Mouse (Mus musculus): ENCODE measurements around the gene Hoxb5. TPM values are rescaled to one million over a fixed set of nuclear protein-coding genes. Genes with fewer than 3 reads are reported as not detected.

Hoxb5 gene
- polyA plus RNA-seq, 1 experiment = not detected

DNA sequence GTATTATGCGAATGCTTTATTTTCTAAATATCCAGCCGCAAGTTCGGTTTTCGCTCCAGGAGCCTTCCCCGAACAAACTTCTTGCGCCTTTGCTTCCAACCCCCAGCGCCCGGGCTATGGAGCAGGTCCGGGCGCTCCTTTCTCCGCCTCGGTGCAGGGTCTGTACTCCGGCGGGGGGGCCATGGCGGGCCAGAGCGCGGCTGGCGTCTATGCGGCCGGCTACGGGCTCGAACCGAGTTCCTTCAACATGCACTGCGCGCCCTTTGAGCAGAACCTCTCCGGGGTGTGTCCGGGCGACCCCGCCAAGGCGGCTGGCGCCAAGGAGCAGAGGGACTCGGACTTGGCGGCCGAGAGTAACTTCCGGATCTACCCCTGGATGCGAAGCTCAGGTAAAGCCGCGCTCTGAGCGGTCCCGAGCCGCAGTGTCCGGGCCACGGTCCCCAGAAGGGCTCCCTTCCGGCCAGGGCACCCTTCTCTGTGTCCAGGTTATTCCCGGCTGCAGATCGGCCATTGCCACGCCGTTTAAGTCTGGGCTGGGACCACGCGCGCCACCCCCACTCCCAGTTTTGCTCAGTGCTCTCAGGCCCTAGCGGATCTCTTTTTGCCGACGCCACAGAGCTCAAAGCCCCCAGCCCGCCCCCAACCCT, 16.3 kb upstream of the Hoxb5 start:
- peaks cover 5% of the 10 kb centered on the region; the same call in 1 of the 2 replicates for H3K4me1 ChIP-seq (ENCODE audit: control insufficient read depth, insufficient read depth, low read length)
- peak overlapping the region; percentile 52 for H3K4me3 ChIP-seq (ENCODE audit: insufficient read depth, low read length)
- TF ChIP-seq CTCF (IDR thresholded peaks at IDR 0.05; ENCODE audit: low read depth, low read length) (no peak), POLR2A (IDR thresholded peaks at IDR 0.05; ENCODE audit: borderline replicate concordance, low read depth, low read length) (no peak)
- H3K27ac ChIP-seq (ENCODE audit: insufficient read depth, low read depth, low read length) = no peak overlapping the region

GRCm38 (mm10) chr11:96287411-96287810, 15.7 kb upstream of the Hoxb5 start:
- no peak overlapping the region for H3K27ac ChIP-seq (ENCODE audit: insufficient read depth, low read depth, low read length)
- peaks cover 5% of the 10 kb centered on the region; the same call in 1 of the 2 replicates for H3K4me1 ChIP-seq (ENCODE audit: control insufficient read depth, insufficient read depth, low read length)
- no peak for TF ChIP-seq POLR2A (IDR thresholded peaks at IDR 0.05; ENCODE audit: borderline replicate concordance, low read depth, low read length)
- TF ChIP-seq CTCF (IDR thresholded peaks at IDR 0.05; ENCODE audit: low read depth, low read length) = no peak
- no peak overlapping the region for H3K4me3 ChIP-seq (ENCODE audit: insufficient read depth, low read length)

DNA sequence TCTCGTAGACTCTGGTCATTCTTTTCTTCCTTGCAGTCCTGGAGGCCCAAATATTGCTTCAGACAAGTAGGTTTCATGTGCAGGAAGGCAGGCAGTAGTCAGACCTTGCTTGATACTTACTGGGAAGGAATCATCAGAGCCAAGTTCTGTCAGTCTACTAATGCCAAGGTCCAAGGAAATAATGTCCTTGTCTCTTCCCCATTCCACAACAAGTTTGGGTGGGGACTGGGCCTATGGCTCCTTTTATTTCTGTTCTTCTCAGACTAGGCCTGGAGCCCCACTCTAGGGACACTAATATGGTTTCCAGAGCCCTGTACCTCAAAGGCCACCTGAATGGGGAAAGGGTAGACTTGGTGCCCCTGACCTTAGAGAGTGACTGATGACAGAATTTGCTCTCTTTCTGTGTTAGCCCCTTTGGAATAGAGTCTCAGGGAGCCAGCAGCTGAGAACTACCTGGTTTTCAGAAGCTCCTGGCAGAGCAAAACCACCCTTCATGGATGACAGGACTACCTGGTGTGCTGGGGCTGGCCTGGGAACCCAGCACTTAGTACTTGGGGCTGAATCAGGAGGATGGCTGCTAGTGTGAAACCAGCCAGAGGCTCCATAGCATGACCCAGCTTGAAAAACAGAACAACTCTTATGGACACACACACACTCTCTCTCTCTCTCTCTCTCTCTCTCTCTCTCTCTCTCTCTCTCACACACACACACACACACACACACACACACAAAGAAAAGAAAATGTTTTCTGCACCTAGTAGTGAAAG, 14.5 kb upstream of the Hoxb5 start:
- Histone ChIP-seq H3K27ac (ENCODE audit: insufficient read depth, low read depth, low read length) (no peak overlapping the region), H3K4me1 (ENCODE audit: control insufficient read depth, insufficient read depth, low read length) (peaks cover 5% of the 10 kb centered on the region; the same call in 1 of the 2 replicates), H3K4me3 (ENCODE audit: insufficient read depth, low read length) (no peak overlapping the region)
- no peak for TF ChIP-seq CTCF (IDR thresholded peaks at IDR 0.05; ENCODE audit: low read depth, low read length)
- TF ChIP-seq POLR2A (IDR thresholded peaks at IDR 0.05; ENCODE audit: borderline replicate concordance, low read depth, low read length) = no peak

GRCm38 (mm10) chr11:96289293-96289692, 13.8 kb upstream of the Hoxb5 start:
- H3K4me3 ChIP-seq (ENCODE audit: insufficient read depth, low read length) = no peak overlapping the region
- H3K27ac ChIP-seq (ENCODE audit: insufficient read depth, low read depth, low read length) = no peak overlapping the region
- TF ChIP-seq POLR2A (IDR thresholded peaks at IDR 0.05; ENCODE audit: borderline replicate concordance, low read depth, low read length) (no peak), CTCF (IDR thresholded peaks at IDR 0.05; ENCODE audit: low read depth, low read length) (no peak)
- H3K4me1 ChIP-seq (ENCODE audit: control insufficient read depth, insufficient read depth, low read length) = peaks cover 5% of the 10 kb centered on the region; the same call in 1 of the 2 replicates

DNA sequence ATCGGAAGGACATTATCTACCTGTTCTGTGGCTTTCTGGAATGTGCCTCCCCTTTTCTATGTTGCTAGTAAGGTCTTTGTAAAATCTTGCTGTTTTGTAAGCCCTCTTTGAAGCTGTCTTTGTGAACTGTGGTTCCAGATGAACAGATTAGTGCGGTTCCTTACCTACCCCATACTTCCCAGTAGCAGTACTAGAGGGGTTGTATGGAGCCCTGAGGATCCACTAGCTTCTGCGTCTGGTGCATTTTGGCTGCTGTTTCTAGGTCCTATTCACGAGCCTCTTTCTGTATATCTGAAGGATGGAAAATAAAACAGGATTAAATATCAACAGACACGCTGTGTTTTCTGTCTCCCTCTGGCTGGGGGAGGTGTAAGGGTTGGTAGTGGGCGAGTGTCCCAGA, 13.3 kb upstream of the Hoxb5 start:
- H3K27ac ChIP-seq (ENCODE audit: insufficient read depth, low read depth, low read length) = no peak overlapping the region
- H3K4me1 ChIP-seq (ENCODE audit: control insufficient read depth, insufficient read depth, low read length) = peaks cover 2% of the 10 kb centered on the region; the same call in 1 of the 2 replicates
- TF ChIP-seq POLR2A (IDR thresholded peaks at IDR 0.05; ENCODE audit: borderline replicate concordance, low read depth, low read length) (no peak), CTCF (IDR thresholded peaks at IDR 0.05; ENCODE audit: low read depth, low read length) (no peak)
- H3K4me3 ChIP-seq (ENCODE audit: insufficient read depth, low read length) = no peak overlapping the region

DNA sequence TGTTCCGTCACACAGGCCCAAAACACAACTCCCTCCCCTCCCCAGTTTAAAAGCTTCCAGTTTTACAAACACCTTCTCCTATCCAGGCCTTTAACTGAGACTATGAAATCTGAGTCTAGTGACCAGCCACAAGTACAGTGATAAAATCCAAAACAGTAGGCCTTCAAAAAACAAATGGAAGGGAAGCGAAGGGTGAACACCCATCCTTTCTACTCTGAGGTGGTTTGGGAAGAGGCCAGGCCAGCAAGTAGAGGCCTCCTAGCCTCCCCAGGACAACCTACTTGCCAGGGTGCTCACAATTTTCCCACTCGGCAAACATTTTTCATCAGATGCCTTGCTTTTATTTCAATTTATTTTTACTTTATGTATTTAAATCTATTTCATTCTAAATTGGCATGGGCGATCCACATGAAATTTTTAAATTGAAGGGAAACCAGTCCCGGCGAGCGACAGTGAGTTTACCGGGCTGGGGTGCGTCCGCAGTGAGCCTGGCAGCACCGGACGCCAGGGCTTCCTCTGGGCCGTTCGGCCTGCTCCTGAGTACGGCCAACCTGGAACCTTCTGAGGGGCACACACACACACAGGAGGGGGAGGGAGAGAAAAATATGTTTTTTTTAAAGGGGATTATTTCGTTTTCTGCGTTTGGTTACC, 12.3 kb upstream of the Hoxb5 start:
- Histone ChIP-seq H3K4me1 (ENCODE audit: control insufficient read depth, insufficient read depth, low read length) (peaks cover 2% of the 10 kb centered on the region; the same call in 1 of the 2 replicates), H3K27ac (ENCODE audit: insufficient read depth, low read depth, low read length) (no peak overlapping the region), H3K4me3 (ENCODE audit: insufficient read depth, low read length) (no peak overlapping the region)
- no peak for TF ChIP-seq CTCF (IDR thresholded peaks at IDR 0.05; ENCODE audit: low read depth, low read length)
- no peak for TF ChIP-seq POLR2A (IDR thresholded peaks at IDR 0.05; ENCODE audit: borderline replicate concordance, low read depth, low read length)

DNA sequence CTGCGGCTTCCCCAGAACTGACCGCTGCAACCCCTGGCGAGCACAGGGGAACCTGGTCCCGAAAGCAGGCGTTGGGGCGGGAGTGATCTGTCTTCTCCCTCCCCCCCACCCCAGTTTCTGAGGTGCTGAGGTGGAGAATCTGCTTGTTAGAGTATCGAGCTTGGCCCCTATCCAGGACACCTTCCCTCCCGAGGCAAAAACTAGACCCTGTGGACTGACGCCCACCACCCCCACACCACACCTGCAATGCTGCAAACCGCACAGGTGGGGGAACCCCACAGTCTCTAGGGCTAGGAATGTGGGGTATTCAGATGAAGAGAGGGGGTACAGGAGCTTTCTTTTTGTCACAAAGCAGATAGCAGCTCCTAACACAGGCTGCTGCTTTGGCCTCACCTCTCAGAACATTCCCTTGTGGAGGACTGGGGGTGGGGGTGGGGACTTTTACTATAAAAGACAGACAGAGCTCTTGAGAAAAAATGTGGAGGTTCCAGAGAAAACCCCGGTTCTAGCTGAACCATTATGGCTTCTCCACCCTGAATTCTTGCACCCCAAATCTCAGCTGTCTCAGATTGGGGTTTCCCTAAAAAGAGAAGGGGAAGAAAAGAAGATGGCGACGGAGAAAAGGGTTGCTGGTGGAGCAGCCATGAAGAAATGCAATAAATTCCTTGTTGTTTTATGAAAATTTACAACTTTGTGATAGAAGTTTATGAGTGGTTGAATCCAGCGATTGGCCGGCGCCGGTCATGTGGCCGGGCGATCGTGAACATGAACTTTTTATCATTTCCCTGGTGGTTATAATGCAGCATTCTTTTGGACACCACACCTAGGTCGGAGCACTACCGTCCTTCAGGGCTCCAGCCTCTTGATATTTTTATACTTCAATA, 11.2 kb upstream of the Hoxb5 start, which contains the start of gene Hoxb6:
Gene Hoxb6, plus strand, starts transcription at position 796 of the 884 bp plus-strand sequence.
- Histone ChIP-seq H3K27ac (ENCODE audit: insufficient read depth, low read depth, low read length) (no peak within 1 kb of the TSS), H3K4me3 (ENCODE audit: insufficient read depth, low read length) (no peak within 1 kb of the TSS), H3K4me1 (ENCODE audit: control insufficient read depth, insufficient read depth, low read length) (no peaks in the 10 kb centered on the region)
- TF ChIP-seq POLR2A (IDR thresholded peaks at IDR 0.05; ENCODE audit: borderline replicate concordance, low read depth, low read length) = no peak

DNA sequence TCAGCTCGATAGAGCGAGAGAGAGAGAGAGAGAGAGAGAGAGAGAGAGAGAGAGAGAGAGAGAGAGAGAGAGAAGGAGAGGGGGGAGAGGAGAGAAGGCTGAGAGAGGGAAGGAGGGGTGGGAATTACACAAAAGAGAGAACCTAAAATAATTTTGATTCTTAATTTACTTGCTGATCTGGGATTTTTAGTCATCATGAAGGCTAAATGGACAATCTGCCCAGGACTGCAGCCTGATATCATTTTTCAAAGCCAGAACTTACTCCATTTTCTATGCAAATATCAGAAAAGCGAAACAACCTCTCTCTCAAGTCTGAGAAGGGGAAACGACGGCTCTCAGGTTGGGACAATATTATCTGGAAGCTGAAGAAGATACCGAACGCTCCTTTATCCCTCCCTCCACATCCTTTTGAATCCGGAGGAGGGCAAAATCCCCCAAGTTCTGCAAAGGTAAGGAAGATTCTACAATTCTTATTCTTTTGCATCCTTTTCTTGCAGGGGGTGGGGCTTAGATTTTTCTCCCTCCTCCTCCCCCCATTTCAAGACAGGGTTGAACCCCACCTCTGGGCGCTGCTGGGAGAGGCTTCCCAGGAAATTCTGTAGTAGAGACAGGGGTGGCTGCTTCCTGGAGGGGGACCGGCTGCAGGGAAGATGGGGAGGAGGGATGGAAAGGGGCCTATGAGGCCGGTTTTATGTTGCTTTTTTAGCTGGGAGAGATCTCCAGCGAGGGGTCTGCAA, 10.4 kb upstream of the Hoxb5 start:
- Histone ChIP-seq H3K27ac (ENCODE audit: insufficient read depth, low read depth, low read length) (no peak overlapping the region), H3K4me1 (ENCODE audit: control insufficient read depth, insufficient read depth, low read length) (no peaks in the 10 kb centered on the region), H3K4me3 (ENCODE audit: insufficient read depth, low read length) (no peak overlapping the region)
- TF ChIP-seq CTCF (IDR thresholded peaks at IDR 0.05; ENCODE audit: low read depth, low read length) (no peak), POLR2A (IDR thresholded peaks at IDR 0.05; ENCODE audit: borderline replicate concordance, low read depth, low read length) (no peak)
